Mouse (Mus musculus) MEL (cell line): ENCODE results near the gene Ppp1r11.

Source experiments
- BHLHE40 ChIP-seq: IDR thresholded peaks from 2 replicates; pipeline ENCODE4 v1.6.1; 2012; ENCODE audit warnings: low read depth, mild to moderate bottlenecking, inconsistent platforms, low read length, improper control_type of control experiment, borderline replicate concordance
- CTCF ChIP-seq, 3 experiments: IDR thresholded peaks in 2 of 3; conservative IDR thresholded peaks in 1 of 3; 2 replicates each; pipeline ENCODE4 v1.5.1; 2011 to 2012; ENCODE audit warnings: low read length in 3 of 3, low read depth in 2 of 3, mild to moderate bottlenecking in 2 of 3, improper control_type of control experiment in 1 of 3, inconsistent platforms in 1 of 3, mixed read lengths in 1 of 3, moderate library complexity in 1 of 3; ENCODE audit not compliant: control insufficient read depth in 1 of 3, insufficient read depth in 1 of 3, poor library complexity in 1 of 3, severe bottlenecking in 1 of 3
- EP300 ChIP-seq, 2 experiments: IDR thresholded peaks; 2 replicates each; pipeline ENCODE4 v1.6.1; 2011; ENCODE audit warnings: improper control_type of control experiment in 2 of 2, low read length in 2 of 2, low read depth in 1 of 2, mild to moderate bottlenecking in 1 of 2
- GATA1 ChIP-seq: IDR thresholded peaks from 2 replicates; pipeline ENCODE4 v1.6.1; 2011; ENCODE audit warnings: low read depth, low read length, improper control_type of control experiment
- HCFC1 ChIP-seq: IDR thresholded peaks from 2 replicates; pipeline ENCODE4 v1.6.1; 2012; ENCODE audit warnings: low read depth, mild to moderate bottlenecking, inconsistent platforms, low read length, improper control_type of control experiment, moderate library complexity
- JUND ChIP-seq: IDR thresholded peaks from 2 replicates; pipeline ENCODE4 v1.6.1; 2011; ENCODE audit warnings: low read depth, mild to moderate bottlenecking, improper control_type of control experiment, low read length
- MYC ChIP-seq: IDR thresholded peaks from 2 replicates; pipeline ENCODE4 v1.6.1; 2011; ENCODE audit warnings: low read depth, mild to moderate bottlenecking, low read length, improper control_type of control experiment, moderate library complexity
- NRF1 ChIP-seq: IDR thresholded peaks from 2 replicates; pipeline ENCODE4 v1.6.1; 2014; ENCODE audit warnings: low read depth, mild to moderate bottlenecking, inconsistent platforms, low read length, improper control_type of control experiment, moderate library complexity; ENCODE audit not compliant: poor library complexity, insufficient read depth, severe bottlenecking
- POLR2AphosphoS5 ChIP-seq: IDR thresholded peaks from 2 replicates; pipeline ENCODE4 v1.6.1; 2012; ENCODE audit warnings: low read depth, borderline replicate concordance, mild to moderate bottlenecking, inconsistent platforms, low read length, moderate library complexity, mixed read lengths

- no peak for TF ChIP-seq NRF1
- TF ChIP-seq CTCF (IDR thresholded peaks at IDR 0.05 in 2 of 3, conservative IDR thresholded peaks at IDR 0.05 in 1 of 3; ENCODE audit: control insufficient read depth in 1 of 3, insufficient read depth in 1 of 3, low read depth in 2 of 3, low read length in 3 of 3, poor library complexity in 1 of 3, severe bottlenecking in 1 of 3): no peak
- no peak for TF ChIP-seq GATA1
- no peak for TF ChIP-seq JUND
- no peak for TF ChIP-seq POLR2AphosphoS5
- no peak for TF ChIP-seq HCFC1
- no peak for TF ChIP-seq BHLHE40
- no peak for TF ChIP-seq EP300 (IDR thresholded peaks at IDR 0.05; ENCODE audit: low read depth in 1 of 2, low read length in 2 of 2)
- TF ChIP-seq MYC: no peak
Observed at GRCm38 (mm10) chr17:36920239-36920638, 31.3 kb downstream of the Ppp1r11 start.
